ENCODE assay signal across 8 mouse cellular contexts in genomic region chr8:112010997-112011815, GRCm38 (mm10). TPM values are rescaled to one million over a fixed set of nuclear protein-coding genes. Genes with fewer than 3 reads are reported as not detected.
DNase-seq lines count a peak whose midpoint lies in the region; ATAC-seq and TF ChIP-seq lines count a peak whose summit lies in the region.

Kars (minus strand) TSS chr8:112011323.
Terf2ip (plus strand) TSS chr8:112011398.

- no peak for TF ChIP-seq CTCF in cortical plate, adult 2 months (IDR thresholded peaks at IDR 0.05; ENCODE audit: extremely low read depth, insufficient read depth, low read length)

- no peaks in the 10 kb centered on the region for H3K9me3 ChIP-seq in megakaryocyte, embryonic 14.5 days

- H3K27me3 ChIP-seq in megakaryocyte, embryonic 14.5 days (replicated peaks), result no peaks in the 10 kb centered on the region

- peaks cover 5% of the 10 kb centered on the region for H3K4me1 ChIP-seq in cortical plate, adult 2 months (ENCODE audit: control insufficient read depth, insufficient read depth, low read length)
- peaks cover 41% of the 10 kb centered on the region for H3K4me1 ChIP-seq in megakaryocyte, embryonic 14.5 days

- ATAC-seq in activated CD4-positive, CD25-positive, alpha-beta regulatory T cell, adult 4 months, result peak; percentile 89

- peak; percentile 78 to 87 for DNase-seq in gastrocnemius, adult 8-10 months (ENCODE audit: low spot score in 2 of 2)
- peak; percentile 85 for DNase-seq in hindlimb bud, embryonic 11.5 days (ENCODE audit: extremely low spot score, low read depth, low spot score)
- peak; percentile 83 to 87 for DNase-seq in left cerebral cortex, adult 8-10 months (ENCODE audit: low spot score in 2 of 2)
- DNase-seq in right cerebral cortex, postnatal 10 days (ENCODE audit: low spot score in 2 of 2), result peak; percentile 95
- DNase-seq in urinary bladder, postnatal 25 days (ENCODE audit: low spot score), result peak; percentile 90

- peaks cover 35% of the 10 kb centered on the region for H3K36me3 ChIP-seq in megakaryocyte, embryonic 14.5 days (replicated peaks; ENCODE audit: low read length)

- H3K27ac ChIP-seq in cortical plate, adult 2 months (ENCODE audit: insufficient read depth, low read length), result peak within 1 kb of the TSS; percentile 26; the same call in 1 of the 2 replicates

- peak; percentile 98 for TF ChIP-seq POLR2A in cortical plate, adult 2 months (IDR thresholded peaks at IDR 0.05; ENCODE audit: extremely low read depth, insufficient read depth, low read length)

- peak within 1 kb of the TSS; percentile 83 for H3K4me3 ChIP-seq in cortical plate, adult 2 months (ENCODE audit: insufficient read depth, low read length)
- peak within 1 kb of the TSS; percentile 100 for H3K4me3 ChIP-seq in megakaryocyte, embryonic 14.5 days (replicated peaks)

RNA-seq across cellular contexts. Expression of gene Kars, which starts in this region (rescaled TPM):
- polyA plus RNA-seq in activated CD4-positive, CD25-positive, alpha-beta regulatory T cell, adult 4 months (2017; shearing (Covaris generic)), result 100 to 1,000 TPM; 142 to 152 TPM
- polyA plus RNA-seq in cortical plate, adult 2 months (2012; rRNA removed), result 64.7 and 66.6 TPM in 2 replicates
- 100 to 1,000 TPM; 128 to 150 (median 134) TPM for total RNA-seq in gastrocnemius, adult 8-10 months (2022)
- total RNA-seq in left cerebral cortex, adult 8-10 months (2022), result 10 to 100 TPM; 80.3 to 90.3 (median 84.7) TPM
- polyA plus RNA-seq in megakaryocyte, embryonic 14.5 days (2012; ENCODE audit: insufficient read depth, low replicate concordance), result 11.0 and 50.0 TPM in 2 replicates

RNA-seq across cellular contexts. Expression of gene Terf2ip, which starts in this region (rescaled TPM):
- 1 to 10 TPM; 9.0 to 9.3 TPM for polyA plus RNA-seq in activated CD4-positive, CD25-positive, alpha-beta regulatory T cell, adult 4 months (2017; shearing (Covaris generic))
- polyA plus RNA-seq in cortical plate, adult 2 months (2012; rRNA removed), result 28.4 and 28.7 TPM in 2 replicates
- 10 to 100 TPM in 1 of 4 experiments, 1 to 10 TPM in 3; 8.6 to 10.6 (median 9.2) TPM for total RNA-seq in gastrocnemius, adult 8-10 months (2022)
- 10 to 100 TPM; 38.9 to 42.5 (median 40.4) TPM for total RNA-seq in left cerebral cortex, adult 8-10 months (2022)
- 5.7 and 9.6 TPM in 2 replicates for polyA plus RNA-seq in megakaryocyte, embryonic 14.5 days (2012; ENCODE audit: insufficient read depth, low replicate concordance)

Comparison
In these comparisons a context has a peak if more than half of its experiments do, and no peak if none do; other contexts are left out.
1. Peak in every context shown above with its lines: DNase-seq, ATAC-seq, H3K4me3 ChIP-seq and H3K27ac ChIP-seq.